Mouse (Mus musculus): ENCODE data around the gene Polr3c.
"Not testable (repeated sequence)": the region's sequence is repeated elsewhere in the genome, so short reads cannot be mapped to it uniquely, and the experiment has no call there.

The Polr3c gene

DNA sequence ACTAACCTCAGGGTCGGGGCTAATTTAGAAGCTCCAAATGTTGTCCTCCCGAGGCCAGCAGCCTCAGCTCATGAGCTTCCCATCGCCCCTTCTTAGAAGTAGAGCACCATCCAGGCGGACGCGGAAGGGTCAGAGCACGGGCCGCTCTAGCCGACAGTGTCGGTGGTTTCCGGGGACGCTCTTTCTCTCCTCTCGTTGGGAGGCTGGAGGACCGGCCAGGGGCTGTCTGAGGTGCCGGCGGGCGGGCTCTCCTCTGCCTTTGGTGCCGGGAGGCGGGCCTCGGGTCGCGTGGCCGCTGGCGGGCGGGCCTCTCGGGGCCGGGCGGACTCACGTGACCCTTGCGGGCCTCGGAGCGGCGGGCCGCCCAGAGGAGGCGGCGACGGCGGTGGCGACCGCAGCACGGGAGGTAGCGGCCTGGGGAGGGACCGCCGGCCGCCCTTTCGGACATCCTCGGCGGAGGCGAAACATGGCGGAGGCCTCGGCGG, at the start of gene Polr3c, which contains the start of gene Rnf115:
Gene Polr3c, minus strand, starts transcription at position 286 of the 485 bp plus-strand sequence.
Gene Rnf115, plus strand, starts transcription at position 322 of the 485 bp plus-strand sequence.
- DNase-seq, result peak; percentile 93

DNA sequence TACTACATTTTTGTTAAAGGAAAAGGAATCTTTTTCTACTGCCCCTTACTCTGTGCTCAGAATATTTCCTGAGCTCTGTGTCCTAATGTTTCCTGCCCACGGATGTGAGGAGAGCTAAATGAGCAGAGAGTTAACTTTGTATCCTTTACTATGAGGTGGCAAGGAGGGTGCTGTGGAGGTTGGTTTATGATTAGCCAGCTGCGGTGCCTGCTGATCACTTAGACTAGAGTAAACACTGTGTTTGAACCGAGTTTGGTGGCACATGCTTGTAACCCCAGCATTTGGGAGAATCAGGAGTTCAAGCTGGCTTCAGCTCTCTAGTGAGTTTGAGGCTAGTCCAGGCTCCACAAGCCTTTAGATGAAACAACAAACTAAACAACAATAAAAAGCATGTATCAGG, 49.7 kb upstream of the Polr3c start:
- no peak for DNase-seq

DNA sequence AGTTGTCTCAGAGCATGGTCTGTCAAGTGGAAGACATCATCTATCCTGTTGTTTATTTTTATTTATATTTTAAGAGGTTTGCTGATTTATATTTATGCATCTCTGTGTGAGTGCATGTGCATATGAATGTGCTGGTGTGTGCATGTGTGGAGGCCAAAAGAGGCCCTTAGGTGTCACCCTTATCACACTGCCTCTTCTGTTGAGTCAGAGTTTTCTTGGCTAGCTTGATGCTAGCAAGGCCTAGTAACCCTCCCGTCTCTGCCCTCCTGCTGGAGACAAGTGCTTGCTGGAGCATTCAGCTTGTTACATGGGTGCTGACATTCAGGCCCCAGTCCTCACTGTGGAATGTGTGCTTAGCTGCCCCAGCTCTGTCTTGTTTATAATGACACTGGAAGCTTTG, 45.5 kb upstream of the Polr3c start:
- DNase-seq, result no peak

DNA sequence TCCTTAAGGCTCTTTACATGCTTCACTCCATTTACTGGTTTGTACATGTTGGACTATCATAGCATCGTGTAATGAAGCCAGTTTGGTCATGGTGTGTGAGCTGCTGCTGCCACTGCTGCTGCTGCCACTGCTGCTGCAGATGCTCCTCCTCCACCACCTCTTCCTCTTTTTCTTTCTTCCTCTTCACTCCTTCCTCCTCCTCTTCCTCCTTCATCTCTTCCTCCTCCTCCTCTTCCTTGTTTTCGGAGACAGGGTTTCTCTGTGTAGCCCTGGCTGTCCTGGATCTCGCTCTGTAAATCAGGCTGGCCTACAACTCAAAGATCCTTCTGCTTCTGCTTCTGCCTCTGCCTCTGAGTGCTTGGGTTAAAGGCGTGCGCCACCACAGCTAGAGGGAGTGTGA, 42.5 kb upstream of the Polr3c start:
- no peak for DNase-seq

DNA sequence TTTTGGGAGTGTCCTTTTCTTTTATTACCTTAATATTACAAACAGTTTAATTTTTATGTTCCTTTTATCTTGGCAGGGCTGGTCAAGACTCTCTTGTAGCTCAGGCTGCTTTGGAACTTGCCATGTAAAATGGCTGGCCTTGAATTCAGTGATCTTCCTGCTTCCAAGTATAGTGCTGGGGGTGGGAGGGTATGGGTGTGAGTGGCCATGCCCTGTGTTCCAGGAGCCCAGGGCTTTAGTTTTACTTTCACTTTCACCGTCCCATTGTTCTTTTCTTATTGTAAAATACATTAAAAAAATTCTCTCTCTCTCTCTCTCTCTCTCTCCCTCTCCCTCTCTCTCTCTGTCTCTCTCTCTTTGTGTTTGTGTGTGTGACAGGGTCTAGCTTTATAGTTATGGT, 37.1 kb upstream of the Polr3c start:
- DNase-seq, result no peak

DNA sequence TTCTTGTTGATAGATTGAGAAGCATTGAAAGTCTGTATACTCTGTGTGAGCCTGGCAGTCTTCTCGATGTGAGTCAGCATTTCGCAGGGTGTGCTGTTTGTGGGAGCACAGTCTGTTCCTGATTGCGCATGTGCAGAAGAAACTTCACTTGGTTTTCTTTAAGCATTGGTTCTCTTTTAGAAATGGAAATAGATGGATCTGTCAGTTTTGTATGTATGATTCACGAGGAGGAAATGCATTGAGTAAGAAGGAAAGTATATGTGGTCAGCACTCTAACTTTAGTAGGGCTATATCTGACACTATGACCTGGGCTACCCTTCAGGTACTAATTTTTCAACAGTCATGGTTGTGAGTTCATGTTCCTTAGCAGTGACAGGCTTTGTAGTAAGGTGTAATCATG, 32.3 kb upstream of the Polr3c start:
- DNase-seq, result no peak

DNA sequence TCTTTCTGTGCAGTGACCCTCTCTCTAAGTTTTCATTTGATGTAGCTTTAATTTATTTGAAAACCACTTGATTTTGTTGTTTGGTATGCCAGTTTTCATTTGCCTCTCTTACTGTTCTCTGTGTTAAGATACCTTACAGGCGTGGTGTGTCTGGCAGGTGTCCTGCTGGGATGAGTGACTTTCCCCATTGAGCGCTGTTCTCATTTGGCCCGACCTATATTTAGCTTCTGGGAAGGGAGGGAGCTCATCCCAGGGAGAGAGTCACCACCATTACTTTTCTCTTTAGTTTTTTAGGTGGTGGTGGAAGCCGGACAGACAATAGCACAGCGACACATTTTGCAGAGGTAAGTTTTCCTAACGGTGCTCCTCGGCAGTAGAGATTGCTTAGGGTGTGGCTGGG, 30.3 kb upstream of the Polr3c start:
- DNase-seq, result no peak

DNA sequence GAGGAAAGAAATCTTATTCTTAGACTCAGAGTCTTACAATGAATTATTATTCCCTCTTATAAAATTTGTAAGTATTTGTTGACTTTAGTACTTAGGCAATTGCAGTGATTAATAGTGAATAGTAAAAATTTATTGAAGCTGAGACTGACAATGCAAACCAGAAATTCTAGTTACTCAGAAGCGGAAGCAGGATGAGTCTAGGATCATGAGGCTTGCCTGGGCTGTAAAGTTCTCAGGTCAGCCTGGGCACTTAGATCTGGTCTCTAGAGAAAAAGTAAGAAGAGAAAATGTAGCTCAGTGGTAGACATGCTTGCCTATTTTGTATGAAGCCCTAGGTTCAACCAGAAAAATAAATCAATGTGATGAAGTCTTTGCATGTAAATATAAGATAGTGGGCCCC, 28.5 kb upstream of the Polr3c start:
- DNase-seq, result no peak

DNA sequence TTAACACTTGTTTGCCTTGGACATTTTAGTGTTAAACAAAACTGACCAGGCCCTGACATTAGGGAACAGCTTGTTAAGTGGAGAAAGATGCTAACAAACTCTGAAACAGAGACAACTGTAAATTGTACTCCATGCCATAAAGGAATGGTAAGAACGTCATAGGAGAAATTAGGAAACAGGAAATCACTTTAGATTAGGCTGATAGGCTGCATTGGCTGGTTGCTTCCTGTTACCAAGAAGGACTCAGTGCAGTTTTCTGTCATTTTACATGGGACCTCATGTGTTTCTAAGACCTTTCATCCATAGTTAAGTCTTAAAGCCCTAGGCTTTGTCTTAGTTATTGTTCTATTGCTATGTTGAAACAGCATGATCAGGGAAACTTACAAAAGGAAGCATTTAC, 19.4 kb upstream of the Polr3c start:
- no peak for DNase-seq

DNA sequence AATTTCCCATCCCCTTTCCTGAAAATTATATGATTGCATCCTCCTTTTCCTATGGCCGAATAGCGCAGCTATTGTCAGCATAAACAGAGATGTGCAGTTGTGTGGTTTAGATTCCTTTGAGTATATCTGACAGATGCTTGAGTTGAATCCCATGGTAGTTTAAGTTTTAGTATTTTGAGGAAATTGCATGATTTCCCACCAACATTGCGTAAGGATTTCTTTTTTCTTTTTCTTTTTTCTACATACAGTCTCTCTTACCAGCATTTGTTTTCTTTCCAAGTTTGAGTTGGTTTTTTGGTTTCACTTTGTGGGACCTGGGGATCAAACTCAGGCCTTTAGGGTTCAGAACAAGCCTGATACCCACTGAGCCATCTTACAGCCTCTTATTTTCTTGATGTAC, 16.9 kb upstream of the Polr3c start:
- DNase-seq, result no peak

DNA sequence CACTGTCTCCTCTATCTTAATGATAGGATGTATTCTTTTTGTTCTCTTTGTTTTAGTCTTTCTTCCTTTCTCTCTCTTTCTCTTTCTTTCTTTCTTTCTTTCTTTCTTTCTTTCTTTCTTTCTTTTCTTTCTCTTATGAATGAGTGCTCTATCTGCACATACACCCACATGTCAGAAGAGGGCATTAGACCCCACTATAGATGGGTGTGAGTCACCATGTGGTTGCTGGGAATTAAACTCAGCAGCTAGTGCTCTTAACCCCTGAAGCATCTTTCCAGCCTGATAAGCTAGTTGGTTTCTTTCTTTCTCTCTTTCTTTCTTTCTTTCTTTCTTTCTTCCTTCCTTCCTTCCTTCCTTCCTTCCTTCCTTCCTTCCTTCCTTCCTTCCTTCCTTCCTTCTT, 12.9 kb upstream of the Polr3c start:
- not testable (repeated sequence) for DNase-seq

DNA sequence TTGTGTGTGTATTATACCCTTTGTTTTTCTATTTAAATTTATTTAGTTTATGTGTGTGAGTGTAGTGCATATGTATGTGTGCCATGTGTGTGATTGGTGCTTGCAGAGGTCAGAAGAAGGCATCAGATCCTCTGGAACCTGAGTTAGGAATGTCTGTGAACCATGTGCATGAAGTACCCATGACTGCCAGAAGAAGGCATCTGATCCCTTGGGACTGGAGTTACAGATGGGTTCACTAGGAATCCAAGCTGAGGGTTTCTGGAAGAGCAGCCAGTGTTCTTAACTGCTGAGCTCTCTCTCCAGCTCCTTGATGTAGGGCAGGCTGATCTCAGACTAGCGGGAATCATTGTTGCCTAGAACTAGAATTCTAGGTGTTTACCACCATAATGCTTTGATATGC, 10.6 kb upstream of the Polr3c start:
- no peak for DNase-seq

DNA sequence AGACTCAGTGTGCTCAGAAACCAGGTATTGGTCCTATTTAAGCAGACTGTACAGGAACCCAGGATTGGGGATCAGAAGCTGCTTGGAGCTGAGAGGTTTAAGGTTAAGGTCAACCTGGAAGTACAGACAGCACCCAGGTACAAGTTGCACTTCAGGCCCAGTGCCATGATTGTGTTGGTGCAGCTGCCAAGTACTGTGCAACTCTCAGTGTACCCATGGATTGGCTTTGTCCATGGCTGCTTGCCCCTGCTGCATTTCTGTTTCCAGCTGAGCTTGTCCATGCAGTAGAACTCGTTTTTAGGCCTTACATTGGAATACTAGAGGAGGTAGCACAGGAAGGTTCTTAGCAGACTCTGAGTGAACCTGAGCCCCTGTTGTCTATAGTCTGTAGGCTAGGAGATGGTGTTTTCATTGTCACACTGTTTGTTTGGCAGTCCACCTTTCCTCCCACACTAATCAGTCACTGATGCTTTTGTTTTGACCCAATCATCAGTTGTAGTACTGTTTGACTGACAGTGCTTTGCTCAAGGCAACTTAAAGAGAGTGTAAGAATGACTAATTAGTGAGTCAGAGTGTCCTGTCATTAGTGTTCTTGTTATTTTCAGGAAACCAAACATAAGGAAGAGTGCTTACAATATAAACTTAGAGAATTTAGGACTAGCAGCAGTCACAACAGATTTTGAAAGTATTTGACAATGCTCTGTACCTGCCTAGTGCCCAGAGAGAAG, 9.7 kb upstream of the Polr3c start:
- DNase-seq, result no peak

DNA sequence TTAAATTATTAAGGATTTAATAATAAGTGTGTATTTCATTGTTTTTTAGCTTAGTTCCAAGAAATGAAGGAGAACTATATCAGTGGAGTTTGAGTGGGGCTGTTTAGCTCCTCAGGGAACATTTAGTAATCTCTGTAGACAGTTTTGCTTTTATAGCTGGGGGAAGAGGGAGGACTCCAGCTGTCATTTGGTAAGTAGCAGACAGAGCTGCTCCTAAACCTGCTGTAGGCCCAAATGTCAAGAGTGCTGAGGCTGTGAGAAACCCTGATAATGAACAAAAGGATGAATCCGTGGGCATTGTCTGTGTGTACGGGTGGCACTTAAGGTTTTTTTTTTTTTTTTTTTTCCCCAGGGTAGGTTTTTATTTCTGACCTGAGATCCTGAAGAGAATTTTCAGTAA, 7.8 kb upstream of the Polr3c start:
- no peak for DNase-seq

DNA sequence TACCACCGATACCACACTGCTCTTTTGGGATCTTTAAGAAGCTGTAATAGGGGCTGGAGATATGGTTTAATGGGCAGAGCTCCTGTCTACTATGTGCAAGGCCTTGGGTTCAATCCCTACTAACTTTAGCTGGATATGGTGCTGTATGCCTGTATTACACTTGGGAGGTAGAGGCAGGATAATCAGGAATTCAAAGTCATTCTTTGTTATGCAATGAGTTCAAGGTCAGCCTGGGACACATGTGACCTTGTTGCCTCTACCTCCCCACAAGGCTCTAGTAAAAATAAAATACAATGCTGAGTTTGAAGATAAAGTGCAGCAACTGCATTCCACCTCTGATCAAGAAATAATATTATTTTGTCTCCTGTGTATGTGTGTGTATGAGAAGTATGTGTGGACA, 6.6 kb upstream of the Polr3c start:
- DNase-seq, result no peak

DNA sequence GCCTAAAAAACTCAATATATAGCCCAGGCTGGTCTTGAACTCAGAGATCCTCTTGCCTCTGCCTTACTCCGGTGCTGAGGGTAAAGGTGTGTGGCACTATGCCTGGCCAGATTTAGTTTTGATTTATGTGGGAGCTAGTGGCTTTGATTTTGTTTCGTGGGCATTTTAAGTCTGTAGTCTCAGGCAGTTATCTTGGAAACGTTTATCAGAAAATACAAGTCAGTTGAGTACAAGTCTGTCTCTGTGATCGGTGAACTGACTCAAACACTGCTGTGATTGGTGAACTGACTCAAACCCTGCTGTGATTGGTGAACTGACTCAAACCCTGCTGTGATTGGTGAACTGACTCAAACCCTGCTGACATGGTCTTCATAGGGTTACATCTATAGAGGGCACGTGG, 3.4 kb upstream of the Polr3c start:
- no peak for DNase-seq

DNA sequence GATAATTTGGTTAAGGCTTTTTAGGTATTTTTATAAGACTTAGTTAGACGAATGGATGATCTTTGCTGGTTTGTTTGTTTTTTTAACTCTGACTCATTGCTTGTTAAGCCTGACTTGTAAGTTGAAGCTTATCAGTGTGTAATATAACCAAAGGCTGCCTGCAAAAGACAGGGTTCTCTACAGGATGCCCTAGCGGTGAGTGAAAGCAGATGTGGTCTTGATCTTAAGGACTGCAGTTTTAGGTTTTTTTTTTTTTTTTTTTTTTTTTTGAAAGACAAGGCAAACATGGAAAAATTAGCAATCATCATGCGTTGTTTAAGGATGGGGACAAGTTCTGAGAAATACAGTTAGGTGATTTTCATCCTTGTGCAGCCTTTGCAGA, 2.0 kb upstream of the Polr3c start:
- no peak for DNase-seq

DNA sequence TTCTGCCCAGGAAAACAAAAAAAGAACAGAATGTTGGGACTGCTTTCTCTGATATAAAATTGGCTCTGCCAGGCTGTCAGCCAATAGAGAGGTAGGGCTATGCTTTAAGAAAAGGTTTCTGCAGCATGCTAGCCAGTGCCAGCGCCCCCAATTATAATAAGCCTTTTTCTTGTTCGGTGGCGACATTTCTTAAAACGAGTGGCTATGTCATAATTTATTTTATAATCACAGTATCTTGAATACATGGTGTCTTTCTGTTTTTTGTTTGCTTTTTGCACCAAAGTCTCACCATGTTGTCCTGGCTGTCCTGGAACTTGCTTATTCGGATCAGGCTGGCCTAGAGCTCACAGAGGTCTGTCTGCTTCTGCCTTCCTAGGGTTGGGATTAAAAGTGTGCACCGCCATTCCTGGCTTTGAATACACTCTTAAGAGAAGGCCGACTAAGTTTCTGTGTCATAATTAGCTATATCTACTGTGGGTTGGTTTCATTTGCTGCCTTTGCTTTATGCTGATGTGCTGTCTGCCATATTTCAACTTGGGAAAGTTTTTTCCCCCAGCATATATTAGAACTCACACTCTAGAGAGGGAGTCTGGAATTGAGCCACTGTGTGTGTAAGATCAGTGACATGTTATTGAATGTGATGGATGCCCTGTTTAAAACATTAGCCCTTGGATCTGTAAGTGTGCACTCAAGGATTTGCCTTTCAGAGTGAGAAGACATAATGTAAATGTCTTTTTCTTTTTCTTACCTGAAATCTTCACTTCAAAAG, 1.4 kb upstream of the Polr3c start:
- DNase-seq, result no peak

DNA sequence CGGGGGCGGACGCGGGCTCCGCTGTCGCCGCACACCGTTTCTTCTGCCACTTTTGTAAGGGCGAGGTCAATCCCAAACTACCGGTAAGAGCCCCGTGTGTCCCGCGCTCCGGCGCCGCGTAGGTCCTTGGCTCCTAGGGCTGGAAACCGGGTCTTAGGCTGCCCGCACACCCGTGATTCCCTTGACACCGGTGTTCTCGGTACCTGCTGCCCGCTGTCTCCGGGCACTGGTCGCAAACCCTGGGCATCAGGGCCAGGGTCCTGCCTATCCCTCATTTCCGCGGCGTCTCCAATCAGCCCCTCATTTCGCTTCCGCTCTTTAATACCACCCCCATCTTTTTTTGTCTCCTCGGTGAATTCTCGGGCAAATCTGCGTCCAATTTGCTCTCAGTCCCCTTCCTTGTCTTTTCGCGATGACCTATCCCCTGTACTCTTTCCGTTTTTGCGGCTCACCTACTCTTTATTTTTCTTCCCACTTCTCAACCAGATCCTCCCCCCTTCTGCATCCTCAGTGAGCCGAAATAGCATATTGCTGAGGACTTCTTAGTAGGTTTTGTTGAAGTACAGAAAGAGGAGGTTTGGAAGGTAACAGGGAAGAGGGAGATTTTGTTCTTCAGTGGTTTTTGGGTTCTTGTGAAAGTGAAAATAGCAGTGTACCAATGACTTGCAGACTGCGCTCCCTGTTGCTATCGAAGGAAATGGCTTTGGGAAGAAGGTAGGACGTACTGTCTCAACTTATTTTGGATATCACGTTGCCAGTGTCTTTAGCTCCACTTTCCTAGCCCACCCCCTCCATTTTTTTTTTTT, 603 bp upstream of the Polr3c start:
- DNase-seq, result no peak

DNA sequence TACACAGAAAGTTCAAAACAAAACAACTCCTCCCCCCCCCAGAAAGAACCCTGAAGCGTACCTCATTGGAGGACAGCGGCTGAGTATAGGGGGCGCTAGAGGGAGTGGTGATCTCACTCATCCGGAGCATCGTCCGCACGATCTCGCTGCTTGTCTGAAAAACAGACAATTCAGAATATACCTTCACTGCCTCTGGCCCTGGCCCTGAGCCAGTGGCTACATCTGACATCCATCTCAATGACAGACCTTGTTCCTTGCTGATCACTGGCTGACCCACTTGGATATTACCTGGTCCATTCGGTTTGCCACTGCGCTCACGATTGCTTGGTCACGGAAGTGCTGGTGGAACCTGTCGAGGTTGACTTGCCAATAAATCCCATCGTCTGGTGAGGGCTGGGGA, 8.3 kb downstream of the Polr3c start:
- peak; percentile 71 for DNase-seq

DNA sequence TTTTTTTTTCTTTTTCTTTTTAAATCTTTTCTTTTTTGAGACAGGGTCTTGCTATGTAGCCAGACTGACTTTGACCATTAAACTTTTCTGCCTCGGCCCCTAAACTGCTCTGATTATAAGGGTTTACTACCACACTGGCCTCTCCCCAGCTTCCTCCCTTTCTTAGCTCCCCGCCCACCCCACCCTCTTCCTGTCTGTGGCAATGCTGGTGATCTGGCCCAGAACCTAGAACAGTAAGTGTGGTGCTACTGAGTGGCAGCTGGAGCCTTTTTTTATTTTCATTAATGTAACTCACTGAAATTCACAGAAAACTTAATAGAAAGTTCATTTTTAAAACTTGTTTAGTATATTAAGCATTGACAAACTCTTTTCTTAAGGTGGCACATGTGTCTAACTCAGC, 11.6 kb downstream of the Polr3c start:
- DNase-seq, result no peak

DNA sequence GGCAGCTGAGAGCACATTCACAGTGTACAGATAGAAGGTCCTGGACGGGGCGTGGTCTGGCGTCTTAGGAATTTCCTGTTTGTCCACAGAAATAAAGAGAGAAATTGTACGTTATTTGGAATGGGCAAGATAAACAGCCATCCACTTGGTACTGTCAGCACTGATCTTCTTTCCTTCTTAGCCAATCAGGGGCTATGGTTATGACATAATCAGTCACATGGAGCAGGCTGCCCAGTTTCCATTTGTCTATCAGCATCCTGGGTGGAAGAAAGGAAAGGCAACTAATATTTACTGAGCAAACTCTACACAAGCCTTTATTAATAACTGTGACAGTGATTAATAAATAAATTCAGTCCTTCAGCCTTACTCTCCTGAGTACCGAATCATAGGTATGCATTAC, 13.1 kb downstream of the Polr3c start:
- no peak for DNase-seq

DNA sequence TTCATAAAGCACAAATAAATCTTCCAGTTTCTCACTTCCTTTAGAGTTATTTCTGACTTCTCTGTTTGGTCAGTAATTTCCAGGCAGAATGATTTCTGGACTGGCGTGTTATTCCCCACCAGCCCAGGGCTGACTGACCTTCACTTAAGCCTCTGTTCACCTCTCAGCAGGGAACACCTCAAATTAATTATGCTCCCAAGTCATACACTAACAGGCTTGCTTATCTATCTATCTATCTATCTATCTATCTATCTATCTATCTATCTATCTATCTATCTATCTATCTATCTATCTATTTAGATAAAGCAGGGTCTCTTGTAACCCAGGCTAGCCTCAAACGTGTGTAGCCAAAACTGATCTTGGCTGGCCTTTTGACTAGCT, 18.8 kb downstream of the Polr3c start:
- DNase-seq, result no peak

Data from right cerebral cortex, postnatal 14 days (tissue).